Mouse (Mus musculus) intestine, embryonic 16.5 days (tissue): ENCODE results near the gene Klhl33. TPM values are rescaled to one million over a fixed set of nuclear protein-coding genes. Genes with fewer than 3 reads are reported as not detected.

Experiments
- ATAC-seq: fragments of 200-750 bp; cut with Nextera tagmentation; 2 replicates; pipeline ENCODE4 v1.8.0; 2017; ENCODE audit warnings: moderate TSS enrichment, moderate library complexity
- H3K27ac ChIP-seq: fragments of 300-500 bp; sonication (generic); 2 replicates; pipeline ENCODE4 v1.5.1; 2014; ENCODE audit warnings: mild to moderate bottlenecking, low read length
- H3K27me3 ChIP-seq: fragments of 300-500 bp; sonication (generic); replicated peaks from 2 replicates; pipeline ENCODE4 v1.6.1; 2014; ENCODE audit warnings: low read length, control low read depth, mixed read lengths; ENCODE audit not compliant: control insufficient read depth, insufficient read depth
- H3K36me3 ChIP-seq: fragments of 300-500 bp; sonication (generic); 2 replicates; pipeline ENCODE4 v1.6.1; 2014; ENCODE audit warnings: low read length, control low read depth; ENCODE audit not compliant: control insufficient read depth, insufficient read depth
- H3K4me1 ChIP-seq: fragments of 300-500 bp; sonication (generic); 2 replicates; pipeline ENCODE4 v1.6.1; 2014; ENCODE audit warnings: low read length, control low read depth, mixed read lengths; ENCODE audit not compliant: control insufficient read depth, insufficient read depth
- H3K4me2 ChIP-seq: fragments of 300-500 bp; sonication (generic); 2 replicates; pipeline ENCODE4 v1.6.1; 2014; ENCODE audit warnings: low read depth, low read length, control low read depth
- H3K4me3 ChIP-seq: fragments of 300-500 bp; sonication (generic); 2 replicates; pipeline ENCODE4 v1.5.1; 2014; ENCODE audit warnings: mild to moderate bottlenecking, low read length
- H3K9ac ChIP-seq: fragments of 300-500 bp; sonication (generic); 2 replicates; pipeline ENCODE4 v1.6.1; 2014; ENCODE audit warnings: low read depth, low read length
- H3K9me3 ChIP-seq: fragments of 300-500 bp; sonication (generic); 2 replicates; pipeline ENCODE4 v1.6.1; 2016; ENCODE audit warnings: low read length, control low read depth; ENCODE audit not compliant: control insufficient read depth
- WGBS: fragments of 180-500 bp; shearing (Covaris S2); extraction: QIAGEN DNeasy Blood & Tissue Kit; methylation state at CpG from one replicate; pipeline ENCODE4 v1.1.7; 2014; 5-methylcytosine and 5-hydroxymethylcytosine counted together
- polyA plus RNA-seq: library from polyadenylated mRNA; unstranded; fragments of >200 nt; fragmentation: Nextera tagmentation; extraction: Ambion mirVana; gene quantifications from 2 replicates; pipeline ENCODE4 v1.2.1, GENCODE M21; 2015

The Klhl33 gene
- polyA plus RNA-seq, 1 experiment from 2014 or later = 0.23 TPM

GRCm38 (mm10) chr14:50892091-50892490 is 5.2 kb downstream of the Klhl33 start:
- H3K4me3 ChIP-seq = no peak overlapping the region

GRCm38 (mm10) chr14:50891621-50892020 is 5.7 kb downstream of the Klhl33 start:
- Histone ChIP-seq H3K4me1 (peaks cover 7% of the 10 kb centered on the region; the same call in 1 of the 2 replicates), H3K9ac (no peak overlapping the region), H3K36me3 (no peaks in the 10 kb centered on the region), H3K27me3 (no peaks in the 10 kb centered on the region), H3K4me2 (no peak overlapping the region), H3K27ac (no peak overlapping the region), H3K9me3 (no peaks in the 10 kb centered on the region), H3K4me3 (no peak overlapping the region)
- 92% methylated on average over 8 of the region's 8 CpGs for WGBS
- ATAC-seq = no peak

More at GRCm38 (mm10) chr14:50892091-50892490, 5.2 kb downstream of the Klhl33 start:
- 86% methylated on average over 7 of the region's 7 CpGs for WGBS
- no peaks in the 10 kb centered on the region for H3K9me3 ChIP-seq
- H3K4me1 ChIP-seq = peaks cover 11% of the 10 kb centered on the region
- no peak overlapping the region for H3K4me2 ChIP-seq
- no peaks in the 10 kb centered on the region for H3K27me3 ChIP-seq
- H3K36me3 ChIP-seq = no peaks in the 10 kb centered on the region
- ATAC-seq = no peak
- no peak overlapping the region for H3K9ac ChIP-seq
- no peak overlapping the region for H3K27ac ChIP-seq

DNA sequence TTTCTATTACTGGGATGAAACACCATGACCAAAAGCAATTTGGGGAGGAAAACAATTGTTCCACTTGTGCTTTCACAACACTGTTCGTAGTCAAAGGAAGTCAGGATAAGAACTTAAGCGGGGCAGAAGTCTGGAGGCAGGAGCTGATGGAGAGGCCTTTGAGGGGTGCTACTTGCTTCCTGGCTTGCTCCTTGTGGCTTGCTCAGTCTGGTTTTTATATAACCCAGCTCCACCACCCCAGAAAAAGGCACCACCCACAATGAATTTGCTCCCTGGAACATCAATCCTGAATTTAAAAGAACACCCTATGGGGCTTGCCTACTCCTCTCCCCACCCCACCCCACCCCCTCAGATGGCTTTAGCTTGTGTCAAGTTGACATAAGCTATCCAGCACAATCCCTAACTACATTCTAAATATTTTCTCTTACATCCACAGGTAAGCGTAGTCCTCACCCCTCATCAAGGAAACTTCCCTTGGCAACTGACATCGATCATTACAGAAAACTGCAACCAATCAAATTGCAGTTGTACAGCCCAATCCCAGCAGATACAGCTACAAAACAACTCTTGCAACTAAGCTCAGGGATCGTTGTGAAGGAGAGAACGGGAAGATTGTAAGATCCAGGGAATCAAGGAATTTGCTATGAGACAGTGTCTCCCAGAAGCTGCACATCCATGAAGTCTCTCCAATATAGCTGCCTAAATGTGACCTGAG is 20.9 kb downstream of the Klhl33 start:
- no peak overlapping the region for H3K9ac ChIP-seq

DNA sequence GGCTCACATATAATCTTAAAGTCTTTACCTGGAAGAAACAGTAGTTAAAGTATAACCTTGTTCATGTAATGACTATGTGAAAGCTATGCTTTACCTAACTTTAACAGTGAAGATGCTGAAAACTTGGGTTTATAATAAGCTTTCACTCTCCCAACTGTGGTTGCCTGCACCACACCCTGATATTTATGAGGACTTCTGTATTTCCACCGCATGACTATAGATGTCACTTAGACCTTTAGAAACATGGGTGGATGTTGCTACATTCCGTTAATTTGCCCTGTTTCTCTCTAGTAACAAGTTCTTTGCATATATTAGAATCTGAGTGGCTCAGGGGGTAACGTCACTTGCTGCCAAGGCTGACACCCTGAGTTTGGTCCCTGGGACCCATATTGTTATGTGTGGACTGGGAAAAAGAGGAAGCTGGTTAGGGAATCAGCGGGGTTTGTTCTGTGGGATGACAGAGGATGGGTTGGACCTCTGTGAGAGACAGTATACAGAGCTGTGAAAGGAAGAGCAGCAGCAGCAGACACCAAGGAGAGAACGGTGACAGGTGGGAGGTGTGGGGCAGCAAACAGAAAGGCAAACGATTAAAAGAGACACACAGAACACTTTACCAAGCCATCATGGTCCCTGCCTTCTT is 21.6 kb downstream of the Klhl33 start:
- no peaks in the 10 kb centered on the region for H3K27me3 ChIP-seq
- no peaks in the 10 kb centered on the region for H3K9me3 ChIP-seq
- no peak overlapping the region for H3K9ac ChIP-seq
- peak; percentile 54 for ATAC-seq
- peak overlapping the region; percentile 16; the same call in 1 of the 2 replicates for H3K4me2 ChIP-seq
- no peak overlapping the region for H3K4me3 ChIP-seq
- peak overlapping the region; percentile 57; the same call in 1 of the 2 replicates for H3K27ac ChIP-seq
- no peaks in the 10 kb centered on the region for H3K36me3 ChIP-seq
- WGBS = 73% methylated on average over 6 of the region's 6 CpGs
- H3K4me1 ChIP-seq = peaks cover 3% of the 10 kb centered on the region; the same call in 1 of the 2 replicates

More for the DNA sequence above, 20.9 kb downstream of the Klhl33 start:
- Histone ChIP-seq H3K4me2 (no peak overlapping the region), H3K4me3 (no peak overlapping the region), H3K4me1 (peaks cover 3% of the 10 kb centered on the region; the same call in 1 of the 2 replicates), H3K9me3 (no peaks in the 10 kb centered on the region), H3K27me3 (no peaks in the 10 kb centered on the region), H3K27ac (no peak overlapping the region), H3K36me3 (no peaks in the 10 kb centered on the region)
- 88% methylated on average over 6 of the region's 6 CpGs for WGBS
- no peak for ATAC-seq

- no peak overlapping the region for H3K4me2 ChIP-seq
- no peak overlapping the region for H3K9ac ChIP-seq
- no peaks in the 10 kb centered on the region for H3K27me3 ChIP-seq
- WGBS = 81% methylated on average over 3 of the region's 3 CpGs
- no peaks in the 10 kb centered on the region for H3K9me3 ChIP-seq
- H3K36me3 ChIP-seq = no peaks in the 10 kb centered on the region
- H3K4me3 ChIP-seq = no peak overlapping the region
- peak overlapping the region; percentile 57 for H3K27ac ChIP-seq
- peaks cover 3% of the 10 kb centered on the region; the same call in 1 of the 2 replicates for H3K4me1 ChIP-seq
- peak; percentile 77 for ATAC-seq
Observed at GRCm38 (mm10) chr14:50875175-50875574, 22.1 kb downstream of the Klhl33 start.

DNA sequence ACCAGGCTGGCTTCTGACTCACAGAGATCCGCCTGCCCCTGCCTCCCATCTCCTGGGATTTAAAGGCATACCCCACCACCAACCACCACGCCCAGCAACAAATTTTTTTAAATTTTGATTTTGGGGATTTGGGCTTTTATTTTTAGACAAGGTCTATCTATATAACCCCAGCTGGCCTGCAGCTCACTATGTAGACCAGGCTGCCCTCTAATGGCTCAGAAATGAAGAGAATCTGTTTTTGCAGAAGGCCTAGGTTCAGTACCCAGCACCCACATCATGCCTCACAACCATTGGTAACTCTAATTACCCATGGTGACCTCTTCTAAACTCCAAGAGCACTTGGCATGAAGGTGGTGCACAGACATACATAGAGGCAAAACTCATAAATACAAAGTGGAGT is 26.0 kb downstream of the Klhl33 start:
- Histone ChIP-seq H3K4me3 (no peak overlapping the region), H3K36me3 (no peaks in the 10 kb centered on the region), H3K4me1 (peaks cover 3% of the 10 kb centered on the region; the same call in 1 of the 2 replicates), H3K9ac (no peak overlapping the region), H3K27me3 (no peaks in the 10 kb centered on the region), H3K27ac (no peak overlapping the region), H3K4me2 (no peak overlapping the region), H3K9me3 (no peaks in the 10 kb centered on the region)
- 91% methylated on average over 2 of the region's 2 CpGs for WGBS
- no peak for ATAC-seq

DNA sequence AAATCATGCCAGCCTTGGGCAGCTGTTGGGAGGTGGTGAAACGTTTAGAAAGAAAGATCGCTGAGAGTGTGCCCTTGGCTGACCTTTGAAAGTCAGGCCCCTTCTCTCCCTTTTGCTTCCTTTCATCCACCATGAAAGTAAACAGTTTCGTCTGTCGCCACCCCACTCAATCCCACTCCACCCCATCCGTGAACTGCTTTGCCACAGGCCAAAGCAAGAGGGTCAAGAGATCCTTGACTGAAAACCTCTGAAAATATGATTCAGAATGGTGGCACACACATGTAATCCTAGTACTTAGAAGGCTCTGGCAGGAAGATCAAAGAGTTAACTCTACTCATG is 26.5 kb downstream of the Klhl33 start:
- Histone ChIP-seq H3K27ac (peak overlapping the region; percentile 68), H3K9me3 (no peaks in the 10 kb centered on the region), H3K4me3 (peak overlapping the region; percentile 57), H3K27me3 (no peaks in the 10 kb centered on the region), H3K9ac (peak overlapping the region; percentile 78), H3K4me1 (0 out of 2 replicates have a peak, but pooled peaks cover under 1% of the 10 kb centered on the region), H3K36me3 (0 out of 2 replicates have a peak, but pooled peaks cover 3% of the 10 kb centered on the region), H3K4me2 (peak overlapping the region; percentile 50)
- 28% methylated on average over 5 of the region's 5 CpGs for WGBS
- no peak for ATAC-seq

DNA sequence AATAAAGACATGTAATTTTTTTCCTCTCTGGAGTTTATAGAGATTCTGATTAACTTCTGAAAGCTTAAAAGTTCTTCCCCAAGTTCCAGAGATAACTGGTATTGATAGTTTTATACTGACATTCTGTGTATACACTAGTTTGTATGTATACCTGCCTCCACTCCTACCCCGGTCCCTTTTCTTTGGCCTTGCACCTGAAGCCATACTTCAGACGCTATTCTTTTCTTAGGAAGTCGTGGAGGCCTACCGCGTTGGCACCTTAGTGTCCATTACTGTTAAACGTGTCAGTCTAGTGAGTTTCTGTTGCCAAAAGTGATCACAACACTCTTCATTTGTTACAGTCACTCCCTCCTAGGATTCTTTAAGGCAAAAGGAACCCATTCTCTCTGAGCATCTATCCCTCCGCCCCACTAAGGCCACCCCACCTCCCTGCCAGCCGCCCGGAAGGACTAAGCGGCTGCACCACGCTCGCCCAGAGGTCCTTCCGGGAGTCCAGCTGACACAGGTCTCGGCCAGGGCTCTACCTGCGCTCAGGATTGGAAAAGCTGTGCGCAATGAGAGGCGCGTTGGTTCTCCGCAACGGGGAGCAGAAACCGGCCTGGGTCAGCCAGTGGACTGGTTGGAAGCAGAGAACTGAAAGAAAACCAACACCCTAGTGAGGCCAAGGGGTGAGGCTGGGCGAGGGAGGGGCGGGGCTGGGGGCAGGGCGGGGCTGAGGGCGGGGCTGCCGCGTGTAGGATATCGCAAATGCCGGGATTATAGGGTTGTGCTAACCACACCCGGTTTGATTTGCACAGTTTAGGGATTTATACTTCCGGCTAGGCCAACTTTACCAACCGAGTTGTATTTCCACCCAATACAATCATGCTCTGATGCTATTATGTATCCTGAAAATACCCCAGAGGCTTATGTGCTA is 27.2 kb downstream of the Klhl33 start, which contains the start of gene Tep1:
Gene Tep1, minus strand, starts transcription at position 672 of the 916 bp plus-strand sequence.
- Histone ChIP-seq H3K4me2 (peak within 1 kb of the TSS; percentile 50), H3K36me3 (0 out of 2 replicates have a peak, but pooled peaks cover 5% of the 10 kb centered on the region), H3K4me1 (no peaks in the 10 kb centered on the region), H3K4me3 (peak within 1 kb of the TSS; percentile 57), H3K27ac (peak within 1 kb of the TSS; percentile 88), H3K27me3 (no peaks in the 10 kb centered on the region), H3K9ac (peak within 1 kb of the TSS; percentile 78), H3K9me3 (no peaks in the 10 kb centered on the region)
- peak; percentile 92 for ATAC-seq
- 6% methylated on average over 32 of the region's 32 CpGs for WGBS

GRCm38 (mm10) chr14:50868656-50869055 is 28.7 kb downstream of the Klhl33 start:
- Histone ChIP-seq H3K9me3 (no peaks in the 10 kb centered on the region), H3K4me3 (no peak overlapping the region), H3K4me2 (no peak overlapping the region), H3K27ac (no peak overlapping the region), H3K9ac (no peak overlapping the region), H3K4me1 (no peaks in the 10 kb centered on the region), H3K27me3 (no peaks in the 10 kb centered on the region), H3K36me3 (0 out of 2 replicates have a peak, but pooled peaks cover 5% of the 10 kb centered on the region)
- WGBS = 95% methylated on average over 5 of the region's 5 CpGs
- ATAC-seq = no peak
